Mouse (Mus musculus): Measurements from ENCODE around the gene Timm10b. TPM values are rescaled to one million over a fixed set of nuclear protein-coding genes. Genes with fewer than 3 reads are reported as not detected.

The Timm10b gene
- 108 and 115 TPM in 2 replicates for polyA plus RNA-seq (2012; rRNA removed)

DNA sequence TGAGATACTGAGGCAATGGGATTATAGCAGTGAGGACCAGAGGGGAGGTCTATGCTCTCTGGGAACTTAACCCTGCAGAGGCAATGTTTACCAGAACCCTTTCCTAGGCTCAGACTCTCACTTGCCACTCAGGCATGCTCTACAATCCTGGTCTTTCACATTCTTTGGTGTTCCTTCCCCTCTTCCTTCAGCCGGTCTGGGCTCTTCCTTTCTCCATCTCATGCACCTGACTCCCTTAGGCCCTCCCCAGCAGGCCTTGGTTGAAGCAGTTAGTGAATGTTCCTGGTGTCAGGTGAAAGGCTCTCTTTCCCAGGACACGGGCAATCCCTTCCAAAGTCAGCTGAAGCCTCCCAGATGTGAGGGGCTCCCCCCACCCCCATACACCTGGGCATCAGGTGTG lies at the start of gene Timm10b:
Gene Timm10b, plus strand, starts transcription at position 301 of the 400 bp plus-strand sequence.
- H3K4me3 ChIP-seq (ENCODE audit: insufficient read depth, low read depth, low read length): peak within 1 kb of the TSS; percentile 94
- no peaks in the 10 kb centered on the region for H3K36me3 ChIP-seq (ENCODE audit: control insufficient read depth, insufficient read depth, low read length)
- WGBS: 0% methylated on average over 2 of the region's 2 CpGs
- DNase-seq: no peak
- no peaks in the 10 kb centered on the region; the same call in 1 of the 2 replicates for H3K4me1 ChIP-seq (ENCODE audit: control insufficient read depth, insufficient read depth, low read length)
- H3K27ac ChIP-seq (ENCODE audit: insufficient read depth, low read depth, low read length): peak within 1 kb of the TSS; percentile 87
- TF ChIP-seq POLR2A (IDR thresholded peaks at IDR 0.05; ENCODE audit: low read depth, low read length): no peak
- TF ChIP-seq CTCF (conservative IDR thresholded peaks at IDR 0.05; ENCODE audit: insufficient read depth, insufficient read length, low read depth, low read length): no peak
- H3K27me3 ChIP-seq (replicated peaks; ENCODE audit: control insufficient read depth, insufficient read depth, low read length): no peaks in the 10 kb centered on the region

DNA sequence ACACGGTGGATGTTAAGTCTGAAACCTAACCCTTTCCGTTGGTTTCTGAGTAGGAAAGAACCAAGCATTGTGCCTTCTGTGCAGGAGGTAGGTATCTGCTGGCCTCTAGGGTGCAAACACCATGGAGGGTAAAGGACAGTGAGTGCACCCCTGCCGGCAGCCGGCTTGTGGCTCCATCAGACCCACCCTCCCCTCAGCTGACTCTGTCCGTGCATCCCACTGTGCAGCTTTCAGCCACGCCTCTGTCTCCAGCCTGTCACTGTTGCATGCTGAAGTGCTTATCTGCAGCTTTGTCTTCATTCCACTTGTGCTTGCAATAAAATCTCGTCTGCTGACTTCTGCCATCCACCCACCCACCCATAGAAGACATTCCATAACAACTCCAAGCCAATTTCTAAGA lies 49.8 kb upstream of the Timm10b start:
- Histone ChIP-seq H3K36me3 (ENCODE audit: control insufficient read depth, insufficient read depth, low read length) (no peaks in the 10 kb centered on the region), H3K4me1 (ENCODE audit: control insufficient read depth, insufficient read depth, low read length) (no peaks in the 10 kb centered on the region), H3K4me3 (ENCODE audit: insufficient read depth, low read depth, low read length) (no peak overlapping the region), H3K27ac (ENCODE audit: insufficient read depth, low read depth, low read length) (no peak overlapping the region), H3K27me3 (replicated peaks; ENCODE audit: control insufficient read depth, insufficient read depth, low read length) (no peaks in the 10 kb centered on the region)
- no peak for TF ChIP-seq POLR2A (IDR thresholded peaks at IDR 0.05; ENCODE audit: low read depth, low read length)
- no peak for TF ChIP-seq CTCF (conservative IDR thresholded peaks at IDR 0.05; ENCODE audit: insufficient read depth, insufficient read length, low read depth, low read length)
- 58% methylated on average over 7 of the region's 7 CpGs for WGBS
- no peak for DNase-seq

DNA sequence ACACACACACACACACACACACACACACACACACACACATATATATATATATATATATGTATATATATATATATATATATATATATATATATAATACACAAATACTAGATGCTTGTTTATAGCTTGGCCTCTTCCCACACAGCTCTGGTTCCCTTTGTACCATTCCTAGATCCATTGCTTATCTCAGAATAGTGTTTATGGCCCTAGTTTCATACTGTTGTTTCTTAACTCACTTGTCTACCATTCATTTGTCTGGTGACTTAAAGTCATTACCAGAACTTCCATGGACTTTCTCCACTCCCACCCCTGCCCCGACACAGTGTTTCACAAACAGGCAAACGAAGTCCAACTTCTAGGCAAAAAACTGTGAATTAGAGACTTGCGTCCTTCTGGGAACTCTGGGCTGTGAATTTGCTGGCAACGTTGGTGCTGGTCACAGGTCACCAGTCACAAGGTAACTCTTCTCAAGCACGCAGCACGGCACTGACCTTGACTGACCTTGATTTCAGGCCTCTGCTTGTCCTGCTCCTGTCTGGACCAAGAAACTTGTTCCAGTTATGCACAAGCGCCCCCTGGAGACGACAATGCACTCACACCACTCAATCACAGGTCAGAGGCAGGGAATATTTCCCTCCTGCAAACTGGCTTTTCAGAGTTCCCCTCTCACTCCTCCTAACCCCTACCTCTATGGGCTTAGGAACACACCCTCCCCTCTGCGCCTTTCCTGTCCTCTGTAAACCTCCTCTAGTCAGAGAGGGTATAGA lies 36.8 kb upstream of the Timm10b start:
- H3K4me3 ChIP-seq (ENCODE audit: insufficient read depth, low read depth, low read length): no peak overlapping the region
- peak overlapping the region; percentile 13; the same call in 1 of the 2 replicates for H3K27ac ChIP-seq (ENCODE audit: insufficient read depth, low read depth, low read length)
- DNase-seq: peak; percentile 96
- H3K36me3 ChIP-seq (ENCODE audit: control insufficient read depth, insufficient read depth, low read length): no peaks in the 10 kb centered on the region
- H3K4me1 ChIP-seq (ENCODE audit: control insufficient read depth, insufficient read depth, low read length): no peaks in the 10 kb centered on the region; the same call in 1 of the 2 replicates
- no peak for TF ChIP-seq POLR2A (IDR thresholded peaks at IDR 0.05; ENCODE audit: low read depth, low read length)
- TF ChIP-seq CTCF (conservative IDR thresholded peaks at IDR 0.05; ENCODE audit: insufficient read depth, insufficient read length, low read depth, low read length): peak; percentile 96
- no peaks in the 10 kb centered on the region for H3K27me3 ChIP-seq (replicated peaks; ENCODE audit: control insufficient read depth, insufficient read depth, low read length)
- WGBS: 15% methylated on average over 9 of the region's 9 CpGs

DNA sequence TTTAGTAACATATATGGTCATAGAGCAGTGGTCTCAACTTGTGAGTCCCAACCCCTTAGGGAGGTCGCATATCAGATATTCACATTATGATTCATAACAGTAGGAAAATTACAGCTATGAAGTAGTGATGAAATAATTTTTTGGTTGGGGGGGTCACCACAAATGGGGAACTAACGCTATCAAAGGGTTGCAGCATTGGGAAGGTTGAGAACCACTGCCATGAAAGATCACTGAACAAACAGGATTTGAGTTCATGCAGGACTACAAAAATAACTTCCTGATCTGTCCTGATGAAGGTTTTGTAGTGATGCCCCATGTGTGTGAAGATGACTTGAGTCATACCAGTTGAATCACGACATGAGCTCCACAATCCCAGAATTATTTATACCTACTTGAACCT lies 31.4 kb upstream of the Timm10b start:
- H3K4me3 ChIP-seq (ENCODE audit: insufficient read depth, low read depth, low read length): no peak overlapping the region
- H3K4me1 ChIP-seq (ENCODE audit: control insufficient read depth, insufficient read depth, low read length): no peaks in the 10 kb centered on the region
- no peak for DNase-seq
- WGBS: 85% methylated on average over 3 of the region's 3 CpGs
- no peak overlapping the region for H3K27ac ChIP-seq (ENCODE audit: insufficient read depth, low read depth, low read length)
- no peaks in the 10 kb centered on the region; the same call in none of the 2 replicates for H3K36me3 ChIP-seq (ENCODE audit: control insufficient read depth, insufficient read depth, low read length)
- TF ChIP-seq CTCF (conservative IDR thresholded peaks at IDR 0.05; ENCODE audit: insufficient read depth, insufficient read length, low read depth, low read length) (no peak), POLR2A (IDR thresholded peaks at IDR 0.05; ENCODE audit: low read depth, low read length) (no peak)
- no peaks in the 10 kb centered on the region for H3K27me3 ChIP-seq (replicated peaks; ENCODE audit: control insufficient read depth, insufficient read depth, low read length)

DNA sequence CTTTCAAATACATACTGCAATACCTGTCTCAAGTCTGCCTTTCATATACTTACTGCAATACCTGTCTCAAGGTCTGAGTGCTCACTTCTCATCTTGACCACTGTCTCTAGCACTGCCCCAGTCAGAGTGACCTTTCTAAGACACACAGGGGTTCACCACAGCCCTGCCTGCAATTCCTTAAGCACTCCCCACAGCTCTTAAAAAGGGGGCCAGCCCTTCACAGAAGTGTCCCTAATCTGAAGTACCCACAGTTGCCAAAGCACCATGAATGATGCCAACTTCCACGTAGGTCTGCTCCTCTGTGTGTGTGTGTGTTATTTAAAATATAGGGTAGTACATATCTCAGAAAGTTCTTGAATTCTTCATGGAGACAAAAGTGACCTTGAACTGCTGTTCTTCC lies 28.1 kb upstream of the Timm10b start:
- 97% methylated on average over 1 of the region's 1 CpGs for WGBS
- H3K27me3 ChIP-seq (replicated peaks; ENCODE audit: control insufficient read depth, insufficient read depth, low read length): no peaks in the 10 kb centered on the region
- H3K4me3 ChIP-seq (ENCODE audit: insufficient read depth, low read depth, low read length): no peak overlapping the region
- no peak for DNase-seq
- TF ChIP-seq CTCF (conservative IDR thresholded peaks at IDR 0.05; ENCODE audit: insufficient read depth, insufficient read length, low read depth, low read length) (no peak), POLR2A (IDR thresholded peaks at IDR 0.05; ENCODE audit: low read depth, low read length) (no peak)
- H3K27ac ChIP-seq (ENCODE audit: insufficient read depth, low read depth, low read length): no peak overlapping the region
- H3K4me1 ChIP-seq (ENCODE audit: control insufficient read depth, insufficient read depth, low read length): no peaks in the 10 kb centered on the region
- no peaks in the 10 kb centered on the region; the same call in none of the 2 replicates for H3K36me3 ChIP-seq (ENCODE audit: control insufficient read depth, insufficient read depth, low read length)

DNA sequence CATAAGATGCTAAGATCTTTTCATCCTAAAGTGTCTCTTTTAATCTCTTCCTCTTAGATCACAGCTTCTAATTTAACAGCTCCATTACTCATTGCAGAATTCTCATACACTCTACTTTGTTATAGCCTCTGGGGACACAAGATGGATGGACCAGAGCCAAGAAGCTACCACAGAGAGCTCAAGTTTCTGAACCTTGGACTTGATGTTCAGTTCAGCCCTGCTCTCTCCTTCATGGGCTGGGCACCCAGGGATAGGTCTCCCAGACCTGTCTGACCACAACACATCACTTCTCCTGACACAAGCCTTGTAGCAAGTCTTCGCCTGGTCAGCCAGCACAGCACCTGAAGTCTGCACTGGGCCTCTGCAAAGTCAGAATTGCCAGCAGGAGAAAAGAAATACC lies 25.5 kb upstream of the Timm10b start:
- Histone ChIP-seq H3K27ac (ENCODE audit: insufficient read depth, low read depth, low read length) (no peak overlapping the region), H3K27me3 (replicated peaks; ENCODE audit: control insufficient read depth, insufficient read depth, low read length) (no peaks in the 10 kb centered on the region), H3K36me3 (ENCODE audit: control insufficient read depth, insufficient read depth, low read length) (no peaks in the 10 kb centered on the region; the same call in none of the 2 replicates), H3K4me3 (ENCODE audit: insufficient read depth, low read depth, low read length) (no peak overlapping the region), H3K4me1 (ENCODE audit: control insufficient read depth, insufficient read depth, low read length) (no peaks in the 10 kb centered on the region)
- 78% methylated on average over 1 of the region's 1 CpGs for WGBS
- no peak for TF ChIP-seq CTCF (conservative IDR thresholded peaks at IDR 0.05; ENCODE audit: insufficient read depth, insufficient read length, low read depth, low read length)
- no peak for TF ChIP-seq POLR2A (IDR thresholded peaks at IDR 0.05; ENCODE audit: low read depth, low read length)
- peak; percentile 70 for DNase-seq

DNA sequence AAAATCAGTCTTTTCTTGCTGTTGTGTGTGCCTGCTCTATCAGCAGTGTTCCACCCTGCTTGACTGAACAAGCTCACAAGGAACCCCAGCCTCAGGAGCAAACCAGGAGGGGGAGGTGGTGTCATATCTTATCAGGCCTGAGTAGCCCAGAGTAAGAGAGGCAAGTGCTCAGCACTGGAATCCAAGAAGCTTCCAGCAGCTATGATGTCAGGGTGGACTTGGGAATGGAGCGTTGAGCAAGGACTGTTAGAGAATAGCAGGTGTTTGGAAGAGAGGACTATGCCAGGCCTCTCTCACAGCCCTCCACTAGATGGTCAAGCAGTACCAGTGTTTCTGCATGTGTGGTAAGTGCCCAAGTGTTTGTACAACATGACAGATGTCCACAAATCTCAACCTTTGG lies 24.1 kb upstream of the Timm10b start:
- H3K36me3 ChIP-seq (ENCODE audit: control insufficient read depth, insufficient read depth, low read length): no peaks in the 10 kb centered on the region; the same call in none of the 2 replicates
- no peak overlapping the region for H3K27ac ChIP-seq (ENCODE audit: insufficient read depth, low read depth, low read length)
- TF ChIP-seq POLR2A (IDR thresholded peaks at IDR 0.05; ENCODE audit: low read depth, low read length): no peak
- TF ChIP-seq CTCF (conservative IDR thresholded peaks at IDR 0.05; ENCODE audit: insufficient read depth, insufficient read length, low read depth, low read length): no peak
- no peaks in the 10 kb centered on the region for H3K27me3 ChIP-seq (replicated peaks; ENCODE audit: control insufficient read depth, insufficient read depth, low read length)
- 0 out of 2 replicates have a peak, but pooled peaks cover 4% of the 10 kb centered on the region for H3K4me1 ChIP-seq (ENCODE audit: control insufficient read depth, insufficient read depth, low read length)
- WGBS: 61% methylated on average over 1 of the region's 1 CpGs
- H3K4me3 ChIP-seq (ENCODE audit: insufficient read depth, low read depth, low read length): no peak overlapping the region
- DNase-seq: no peak
